Mouse (Mus musculus) heart, adult 11 months (tissue): ENCODE measurements around the gene Gdpd5.

Experiments used
- DNase-seq: peaks from one replicate; pipeline ENCODE4 v3.0.0; 2022

The Gdpd5 gene

DNA sequence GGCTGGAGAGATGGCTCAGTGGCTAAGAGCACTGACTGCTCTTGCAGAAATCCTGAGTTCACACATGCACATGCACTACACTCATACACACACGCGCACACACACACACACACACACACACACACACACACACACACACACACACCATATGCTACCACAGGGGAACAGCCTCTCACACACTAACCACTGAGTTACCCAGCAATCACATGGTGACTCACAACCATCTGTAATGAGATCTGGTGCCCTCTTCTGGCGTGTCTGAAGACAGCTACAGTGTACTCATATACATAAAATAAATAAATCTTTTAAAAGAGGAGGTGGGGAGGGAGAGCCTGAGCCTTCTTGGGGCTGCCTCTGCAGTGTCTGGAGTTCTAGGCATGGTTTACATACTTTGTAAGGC, 6.9 kb upstream of the Gdpd5 start:
- DNase-seq = peak; percentile 73

DNA sequence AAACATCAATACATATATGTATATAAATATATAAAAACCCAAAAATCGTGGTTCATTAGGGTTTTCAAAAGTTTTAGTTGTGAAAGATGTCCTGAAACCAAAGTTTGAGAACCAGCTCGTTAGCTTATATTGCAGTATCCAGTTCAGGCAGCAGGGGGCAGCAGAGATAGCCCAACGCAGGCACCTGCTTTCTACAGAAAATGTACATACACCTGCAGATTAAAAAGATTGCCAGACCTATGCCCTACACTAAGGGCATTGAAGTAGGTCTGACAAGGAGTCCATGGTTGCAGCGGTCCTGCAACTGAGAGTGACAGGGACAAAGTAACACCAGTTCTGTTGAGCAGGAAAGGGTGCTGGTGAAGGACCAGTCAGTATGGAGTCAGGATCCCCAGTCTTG, 5.8 kb upstream of the Gdpd5 start:
- peak; percentile 84 for DNase-seq

DNA sequence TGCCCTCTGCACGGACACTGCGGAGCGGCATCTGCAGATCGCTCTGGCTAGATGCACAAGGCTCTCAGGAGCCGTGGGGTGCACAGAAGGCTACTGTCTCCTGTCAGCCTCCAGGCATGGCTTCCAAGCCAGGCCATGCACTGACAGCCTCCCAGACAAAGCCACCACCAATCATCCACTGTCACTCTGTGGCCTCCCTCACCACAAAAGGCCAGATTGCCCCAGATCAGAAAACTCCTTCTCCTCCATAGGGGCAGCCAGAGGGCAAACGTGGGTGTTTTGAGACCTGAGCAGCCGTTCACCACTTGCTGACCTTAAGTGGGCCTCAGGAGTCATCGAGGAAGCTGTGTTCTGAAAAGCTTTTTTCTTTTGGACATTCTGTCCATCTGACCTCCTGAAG, 2.3 kb upstream of the Gdpd5 start:
- DNase-seq = no peak

DNA sequence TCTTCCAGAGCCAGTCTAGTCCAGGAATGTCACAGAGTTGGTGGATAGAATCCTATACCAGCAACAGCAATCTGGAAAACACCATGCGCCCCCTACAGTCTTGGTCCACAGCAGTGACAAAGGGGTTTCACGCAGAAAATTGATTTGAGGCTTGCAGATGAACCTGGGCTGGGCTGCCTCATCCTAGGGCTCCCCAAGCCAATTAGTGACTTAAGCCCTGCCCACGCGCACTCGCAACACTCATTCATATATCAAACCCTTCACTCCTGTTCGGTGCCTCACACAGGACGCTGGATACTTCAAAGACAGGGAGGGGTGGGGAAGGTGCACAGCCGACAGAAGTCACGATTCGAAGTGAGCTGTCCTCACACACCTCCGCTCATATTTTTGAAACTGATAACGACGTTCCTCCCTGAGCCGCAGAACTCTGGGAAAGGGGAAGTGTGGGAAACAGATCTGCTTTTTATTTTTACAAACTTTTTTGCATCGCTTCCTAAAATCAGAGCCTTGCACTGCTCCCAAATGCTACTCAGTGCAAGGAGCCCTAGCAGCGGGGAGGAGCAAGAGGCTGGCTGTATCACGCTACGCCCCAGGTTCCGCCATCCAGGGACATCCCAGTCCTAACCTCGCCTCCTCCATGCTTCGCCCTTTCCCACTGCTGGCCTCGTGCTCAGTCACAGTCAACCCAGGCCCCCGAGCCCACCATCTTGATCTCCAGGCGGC, 562 bp upstream of the Gdpd5 start:
- DNase-seq = peak; percentile 93

DNA sequence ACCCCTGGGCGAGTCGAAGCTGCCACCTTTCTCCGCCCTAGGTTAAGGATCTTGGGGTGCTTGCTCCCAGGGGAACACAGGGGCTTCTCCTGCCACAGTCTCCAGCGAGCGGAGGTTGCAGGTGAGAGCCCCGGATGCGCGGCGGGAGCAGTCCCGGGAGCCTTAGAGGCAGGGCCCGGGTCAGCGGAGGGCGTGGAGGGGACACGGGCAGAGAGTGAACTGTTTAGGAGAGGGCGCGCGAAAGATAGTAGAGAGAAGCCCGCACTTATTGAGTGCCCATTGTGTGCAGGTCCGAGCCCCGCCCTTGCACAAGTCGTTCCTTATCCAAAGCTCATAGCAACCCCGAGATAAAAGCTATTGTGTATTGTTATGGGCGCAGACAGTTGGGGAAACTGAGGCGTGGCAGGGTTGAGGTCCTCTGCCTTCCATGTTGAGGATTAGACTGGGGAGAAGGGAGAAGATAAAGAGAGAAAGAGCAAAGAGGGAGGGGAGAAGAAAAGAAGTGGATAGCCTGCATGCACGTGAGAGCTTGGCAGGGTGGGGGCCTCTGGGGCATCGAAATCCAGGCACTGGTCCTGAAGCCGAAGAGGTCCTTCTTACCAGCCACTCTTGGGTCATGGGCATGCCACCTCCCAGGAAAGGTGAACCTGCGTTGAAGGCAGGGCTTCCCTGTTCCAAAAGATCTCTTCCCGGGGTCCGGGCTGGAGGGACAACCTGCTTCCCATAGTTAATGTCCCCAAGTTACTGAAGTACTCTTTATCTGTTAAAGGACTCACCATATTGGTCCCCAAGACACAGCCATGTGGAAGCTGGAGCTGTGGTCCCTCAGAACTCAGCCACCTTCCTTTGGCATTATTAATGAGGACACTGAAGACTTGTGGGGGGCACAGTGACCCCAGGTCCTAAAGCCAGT, 1.1 kb downstream of the Gdpd5 start:
- peak; percentile 96 for DNase-seq

DNA sequence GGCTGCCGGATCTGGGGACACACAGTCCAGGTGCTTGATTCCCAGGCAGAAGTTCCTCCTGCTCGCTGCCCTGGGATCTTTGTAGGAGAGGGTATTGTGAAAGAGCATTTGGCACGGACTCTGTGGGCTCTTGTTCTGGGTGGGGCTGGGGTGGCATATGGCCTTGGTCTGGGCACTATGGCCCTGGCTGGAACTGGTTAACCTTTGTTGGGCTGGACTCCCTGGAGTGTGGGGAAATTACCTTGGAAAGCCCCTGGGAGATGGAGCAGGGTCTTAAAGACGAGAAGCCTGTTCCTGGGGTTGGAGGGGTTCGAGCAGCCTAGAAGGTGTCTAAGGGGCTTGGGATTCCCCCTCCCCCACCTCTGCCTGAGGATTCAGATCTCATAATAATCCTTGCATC, 2.0 kb downstream of the Gdpd5 start:
- DNase-seq = no peak

DNA sequence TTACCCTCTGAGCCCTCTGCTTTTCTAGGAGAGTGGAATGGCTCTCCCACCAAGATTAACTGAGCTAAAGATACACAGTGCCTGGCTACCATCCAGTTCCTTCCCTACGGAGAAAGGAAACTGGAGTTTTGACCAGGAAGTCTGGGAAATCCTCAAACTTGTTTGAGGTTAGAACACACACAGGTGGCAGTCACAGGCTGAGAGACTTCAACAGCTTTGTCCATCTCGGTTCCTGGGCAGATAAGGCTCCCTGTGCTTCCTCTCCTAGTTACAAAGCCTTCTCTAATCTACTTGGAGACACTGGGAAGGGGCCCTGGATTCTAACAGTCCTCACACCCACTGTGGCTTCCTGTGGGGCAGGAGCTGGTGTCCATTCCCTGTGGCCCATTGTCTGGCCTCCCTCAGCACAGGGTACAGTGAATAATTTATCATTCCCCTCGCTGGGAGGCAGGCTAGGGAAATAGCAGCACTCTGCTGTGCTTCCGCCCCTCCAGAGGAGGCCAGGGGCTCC, 2.9 kb downstream of the Gdpd5 start:
- peak; percentile 97 for DNase-seq

DNA sequence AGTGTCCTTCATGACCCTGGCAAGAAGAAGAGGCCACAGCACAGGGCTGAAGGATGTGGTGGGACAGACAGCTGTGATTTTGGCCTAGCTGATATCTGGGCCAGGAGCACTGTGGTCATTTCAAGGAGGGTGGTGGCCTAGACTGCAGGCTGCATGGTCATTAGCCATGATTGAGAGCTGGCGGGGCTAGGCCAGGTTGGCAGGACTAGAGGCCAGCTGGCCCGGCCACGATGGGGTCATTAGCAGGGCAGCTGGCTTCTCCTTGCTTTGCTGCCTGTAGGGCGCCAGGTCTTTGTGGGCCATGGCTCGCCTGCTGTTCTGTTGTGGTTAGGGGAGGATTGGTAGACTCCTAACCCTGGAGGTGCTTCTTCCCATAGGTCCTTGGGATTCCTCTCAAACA, 4.8 kb downstream of the Gdpd5 start:
- peak; percentile 97 for DNase-seq

DNA sequence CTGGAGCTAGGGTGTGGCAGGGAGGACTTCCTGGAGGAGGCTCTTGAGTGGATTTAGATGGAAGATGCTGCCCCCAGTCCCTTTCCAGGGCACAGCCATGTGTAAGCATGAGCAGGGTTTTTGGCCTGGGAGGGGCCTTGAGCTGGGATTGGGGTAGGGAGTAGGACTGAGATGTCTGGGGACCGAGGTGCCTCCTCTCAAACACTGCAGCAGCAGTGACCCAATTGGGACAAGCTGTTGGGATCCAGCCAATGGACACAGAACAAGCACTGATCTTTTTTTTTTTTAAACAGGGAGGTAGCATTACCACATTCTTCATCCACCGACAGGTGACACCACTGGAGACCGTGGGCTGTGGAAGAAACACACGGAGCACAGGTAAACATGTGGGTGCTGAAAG, 5.6 kb downstream of the Gdpd5 start:
- no peak for DNase-seq

DNA sequence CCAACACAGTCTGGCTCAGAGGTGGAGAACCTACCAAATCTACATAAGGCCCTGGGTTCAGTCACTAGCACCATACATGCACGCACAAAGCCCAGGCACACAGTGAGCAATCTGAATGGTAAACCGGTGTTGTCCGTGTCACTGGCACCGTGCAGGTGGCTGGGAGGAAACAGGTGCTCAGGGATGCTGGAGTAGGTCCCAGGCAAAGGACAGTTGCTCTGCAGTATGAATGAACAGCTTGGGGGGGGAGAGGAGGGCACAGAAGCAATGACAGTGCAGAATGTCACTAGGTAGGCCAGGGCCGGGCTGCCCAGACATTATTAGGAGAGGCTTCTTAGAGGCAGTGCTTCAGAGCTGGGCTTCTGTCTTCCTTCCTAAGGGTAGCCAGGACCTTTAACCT, 6.1 kb downstream of the Gdpd5 start:
- no peak for DNase-seq

DNA sequence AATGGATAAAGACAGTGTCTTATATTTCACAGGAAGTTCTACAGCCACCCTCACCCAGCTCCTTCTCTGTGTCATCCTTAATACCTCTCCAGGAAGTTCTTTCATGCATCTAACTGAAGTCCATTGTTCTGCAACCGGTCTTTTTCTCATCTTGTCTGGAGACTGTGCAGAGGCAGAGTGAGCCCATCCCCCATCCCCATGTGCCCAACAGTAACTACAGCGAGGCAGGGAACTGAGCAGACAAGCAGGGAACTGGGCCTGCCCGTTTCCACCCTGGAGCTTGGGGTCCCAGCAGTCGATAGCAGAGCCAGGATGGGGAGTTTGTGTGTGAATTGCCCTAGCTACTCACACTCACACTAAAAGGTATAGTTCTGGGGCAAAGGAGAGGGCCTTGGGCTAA, 9.3 kb downstream of the Gdpd5 start:
- DNase-seq = no peak

DNA sequence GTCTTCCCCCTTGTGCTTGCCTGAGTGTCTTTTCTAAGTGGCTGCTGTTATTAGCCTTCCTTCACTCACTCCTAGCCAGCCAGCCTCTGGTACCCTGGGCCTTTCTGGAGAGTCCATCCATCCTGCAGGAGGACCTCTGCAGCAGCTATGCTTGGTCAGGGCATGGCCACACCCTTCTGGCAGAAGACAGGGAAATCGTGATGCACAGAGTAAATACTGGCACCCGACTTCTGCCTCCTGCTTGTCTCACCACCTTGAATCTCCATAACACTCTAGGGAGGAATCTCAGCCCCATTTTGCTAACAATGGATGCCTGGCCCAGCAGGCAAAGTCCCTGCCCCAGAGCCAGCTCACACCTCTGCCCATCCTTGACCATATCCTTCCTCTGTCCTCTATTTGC, 11.5 kb downstream of the Gdpd5 start:
- no peak for DNase-seq

DNA sequence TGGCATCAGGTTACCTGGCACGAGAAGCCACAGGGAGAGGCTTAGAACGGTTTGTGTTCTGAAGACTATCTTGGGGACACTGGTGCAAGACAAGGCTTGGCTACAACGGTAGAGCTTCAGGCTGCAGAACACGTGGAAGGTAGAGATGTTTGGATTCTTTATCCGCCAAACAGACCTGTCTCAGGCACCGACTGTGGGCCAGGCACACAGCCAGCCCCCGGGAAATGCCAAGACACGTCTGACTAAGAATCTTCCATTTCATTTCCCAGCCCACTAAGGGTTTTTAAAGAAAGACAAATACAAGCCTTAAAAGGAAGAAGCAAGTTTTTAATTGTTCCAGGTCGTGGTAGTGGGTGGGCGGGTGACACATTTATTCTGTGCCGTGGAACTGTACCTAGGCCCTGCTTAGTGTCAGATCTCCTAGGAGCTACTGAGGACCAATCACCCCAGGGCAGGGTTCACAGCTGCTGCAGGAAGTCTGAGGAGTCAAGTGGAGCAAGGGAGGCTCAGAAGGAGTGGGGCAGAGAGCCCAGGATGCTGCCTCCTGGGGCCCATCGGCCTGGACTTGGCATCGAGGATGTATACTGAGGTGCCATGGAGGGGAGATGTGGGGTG, 12.6 kb downstream of the Gdpd5 start:
- no peak for DNase-seq

DNA sequence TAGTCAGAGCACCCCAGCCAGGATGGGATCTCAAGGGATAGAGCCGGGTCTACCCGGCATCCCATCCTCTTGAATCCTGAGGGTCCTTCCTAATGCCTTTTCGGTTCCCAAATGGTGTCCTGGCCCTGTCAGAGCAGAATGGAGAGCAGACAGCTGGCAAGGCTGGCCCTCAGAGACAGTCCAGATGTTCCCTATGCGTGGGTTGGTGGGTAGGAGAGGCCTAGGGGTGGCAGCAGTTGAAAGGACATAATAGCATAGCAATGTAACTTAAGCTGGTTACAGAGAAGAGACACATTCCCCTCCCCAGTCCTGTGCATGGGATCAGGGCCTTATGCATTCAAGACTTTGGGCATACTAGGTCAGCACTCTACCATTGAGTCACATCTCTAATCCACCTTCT, 14.2 kb downstream of the Gdpd5 start:
- DNase-seq = no peak

DNA sequence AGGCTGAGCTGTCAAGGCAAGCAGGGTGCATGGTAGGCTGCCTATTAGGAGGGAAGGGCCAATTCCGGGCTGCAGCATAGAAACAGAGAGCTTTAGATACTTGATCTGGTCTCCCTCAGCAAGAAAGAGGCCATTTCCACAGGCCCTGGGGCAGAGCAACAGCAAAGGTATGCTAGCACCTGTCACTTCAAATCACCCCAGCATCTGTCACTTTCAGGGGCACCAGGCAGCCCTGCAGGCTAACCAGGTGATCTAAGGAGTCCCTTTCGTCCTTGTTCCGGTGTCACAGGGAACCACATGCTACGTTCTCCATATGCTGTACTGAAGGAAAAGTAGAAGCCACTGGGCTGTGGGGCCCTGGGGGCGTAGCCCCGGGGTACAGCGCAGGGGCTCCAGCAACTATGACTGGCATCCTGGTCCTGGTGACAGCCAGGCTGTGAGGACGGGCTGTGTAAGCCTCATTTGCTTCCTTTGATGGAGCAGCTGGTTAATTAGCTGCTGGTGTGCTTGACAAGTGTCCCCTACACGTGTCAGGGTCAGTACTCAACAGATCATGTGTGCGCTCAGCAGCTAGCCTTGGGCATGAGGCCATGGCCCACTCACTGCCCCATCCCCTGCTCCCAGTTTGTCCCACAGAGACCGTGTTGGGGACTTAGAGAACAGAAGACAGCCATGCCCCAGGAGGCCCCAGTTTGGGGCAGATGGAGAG, 14.8 kb downstream of the Gdpd5 start:
- no peak for DNase-seq

DNA sequence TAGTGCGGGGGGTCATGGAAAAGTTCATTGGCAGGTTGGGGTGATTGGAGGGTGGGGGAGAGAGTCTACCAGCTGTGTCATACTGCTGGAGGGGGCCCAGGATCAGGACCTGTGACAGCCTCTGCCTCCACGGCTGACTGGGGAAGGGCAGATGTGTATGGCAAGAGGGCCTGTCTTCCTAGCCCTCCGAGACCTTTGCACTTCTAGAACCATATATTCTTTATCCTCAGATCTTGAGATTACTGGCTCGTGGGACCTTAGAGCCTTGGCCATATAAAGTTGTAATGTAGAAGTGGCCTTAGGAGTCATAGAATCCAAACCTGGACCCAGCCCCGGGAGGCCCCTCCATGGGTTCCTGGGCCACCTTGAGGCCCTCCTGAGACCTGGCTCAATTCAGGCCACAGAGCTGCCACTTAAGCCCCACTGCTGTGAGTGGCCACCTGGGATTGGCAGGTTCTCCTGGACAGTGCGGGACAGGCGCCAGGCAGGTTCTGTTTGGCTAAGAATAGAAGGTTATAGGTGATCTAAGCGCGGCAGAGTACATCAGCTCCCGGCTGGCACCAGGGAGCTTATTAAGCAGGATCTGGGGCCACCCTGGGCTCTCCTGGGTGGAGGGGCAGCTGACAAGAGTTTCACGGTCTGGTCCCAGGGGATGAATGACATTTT, 15.9 kb downstream of the Gdpd5 start:
- DNase-seq = peak; percentile 95

DNA sequence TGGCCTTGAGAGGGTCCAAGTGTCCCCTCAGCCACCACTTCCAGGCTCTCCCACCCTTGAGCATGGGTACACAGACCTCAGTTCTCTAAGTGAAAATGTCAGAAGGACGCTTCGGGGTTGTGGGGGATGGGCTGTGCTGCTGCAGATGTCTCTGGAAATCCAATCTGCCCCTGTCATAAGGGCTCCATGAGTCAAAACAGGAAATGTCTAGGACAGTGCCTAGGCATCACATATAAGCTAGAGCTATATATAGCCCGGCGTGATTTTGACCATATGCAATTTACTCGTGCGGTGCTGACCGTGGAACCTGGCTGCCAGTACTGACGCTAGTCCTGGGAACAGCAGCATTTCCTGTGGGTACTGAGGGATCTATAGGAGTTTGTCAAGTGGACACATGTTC, 20.2 kb downstream of the Gdpd5 start:
- DNase-seq = no peak

DNA sequence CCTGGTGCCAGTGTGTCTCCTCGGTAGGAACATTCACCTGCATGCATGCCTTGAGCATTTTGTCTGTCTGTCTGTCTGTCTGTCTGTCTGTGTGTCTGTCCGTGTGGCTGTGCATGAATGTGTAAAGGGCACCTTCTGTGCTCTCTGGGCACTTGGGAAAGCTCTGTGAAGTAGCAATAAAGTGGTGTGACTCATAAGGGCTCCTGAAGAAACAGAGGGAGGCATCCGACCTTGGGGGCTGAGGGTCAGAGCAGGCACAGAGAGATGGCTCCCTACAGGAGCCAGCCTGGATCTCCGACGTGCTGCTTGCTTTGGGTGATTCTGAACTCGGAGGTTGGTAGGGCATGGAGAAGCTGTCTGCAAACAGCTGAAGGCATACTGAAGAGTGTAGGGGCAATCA, 21.3 kb downstream of the Gdpd5 start:
- no peak for DNase-seq

DNA sequence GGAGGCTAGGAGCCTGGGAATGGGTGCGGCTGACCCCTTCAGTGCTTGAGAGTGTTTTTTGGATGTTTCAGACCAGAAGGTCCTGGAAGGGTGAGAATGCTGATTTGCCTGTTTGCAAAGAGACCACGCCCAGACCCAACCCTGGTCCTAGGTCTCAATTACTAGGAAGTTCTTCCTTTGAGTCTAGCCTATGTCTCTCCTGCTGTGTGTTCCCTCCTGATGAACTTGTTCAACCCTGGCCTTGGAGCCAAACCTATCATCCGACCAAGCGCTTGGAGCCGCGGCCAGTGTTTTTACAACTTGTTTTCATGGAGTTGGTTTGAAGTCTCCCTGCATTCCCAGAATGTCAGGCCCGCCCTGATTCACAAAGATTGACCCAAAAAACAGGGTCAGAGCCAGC, 22.0 kb downstream of the Gdpd5 start:
- DNase-seq = no peak

DNA sequence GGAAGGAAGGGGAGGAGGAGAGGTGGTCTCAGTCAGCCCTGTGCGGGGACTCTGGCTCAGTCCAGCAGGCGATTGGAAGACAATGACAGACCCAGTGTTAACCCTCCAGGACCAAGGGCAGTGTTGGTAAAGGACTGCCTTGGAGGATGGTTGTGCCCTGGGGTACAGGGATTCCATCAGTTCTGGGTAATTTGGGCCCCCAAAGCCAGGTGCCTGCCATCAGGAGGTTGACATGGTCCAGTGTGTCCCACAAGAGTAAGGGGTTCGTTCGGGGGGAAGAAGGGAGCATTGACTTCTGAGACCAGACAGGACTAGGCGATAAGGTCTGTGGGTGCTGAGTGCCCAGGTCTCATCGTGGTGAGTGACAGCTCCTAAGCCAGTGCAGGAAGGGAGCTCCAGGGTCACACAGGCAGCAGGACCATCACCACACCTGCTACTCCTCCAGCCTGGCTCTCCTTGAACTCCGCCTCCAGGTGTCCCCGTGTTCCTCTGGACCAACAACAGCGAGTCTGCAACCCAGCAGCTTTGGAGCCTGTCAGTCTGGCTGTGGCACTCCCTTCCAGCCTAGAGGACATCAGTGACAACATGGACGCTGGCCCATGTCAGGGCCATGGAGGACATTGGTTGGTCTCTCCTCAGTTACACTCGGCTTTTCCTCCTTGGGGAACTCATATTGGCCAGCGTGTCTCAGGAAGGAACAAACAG, 23.0 kb downstream of the Gdpd5 start:
- DNase-seq = peak; percentile 93

DNA sequence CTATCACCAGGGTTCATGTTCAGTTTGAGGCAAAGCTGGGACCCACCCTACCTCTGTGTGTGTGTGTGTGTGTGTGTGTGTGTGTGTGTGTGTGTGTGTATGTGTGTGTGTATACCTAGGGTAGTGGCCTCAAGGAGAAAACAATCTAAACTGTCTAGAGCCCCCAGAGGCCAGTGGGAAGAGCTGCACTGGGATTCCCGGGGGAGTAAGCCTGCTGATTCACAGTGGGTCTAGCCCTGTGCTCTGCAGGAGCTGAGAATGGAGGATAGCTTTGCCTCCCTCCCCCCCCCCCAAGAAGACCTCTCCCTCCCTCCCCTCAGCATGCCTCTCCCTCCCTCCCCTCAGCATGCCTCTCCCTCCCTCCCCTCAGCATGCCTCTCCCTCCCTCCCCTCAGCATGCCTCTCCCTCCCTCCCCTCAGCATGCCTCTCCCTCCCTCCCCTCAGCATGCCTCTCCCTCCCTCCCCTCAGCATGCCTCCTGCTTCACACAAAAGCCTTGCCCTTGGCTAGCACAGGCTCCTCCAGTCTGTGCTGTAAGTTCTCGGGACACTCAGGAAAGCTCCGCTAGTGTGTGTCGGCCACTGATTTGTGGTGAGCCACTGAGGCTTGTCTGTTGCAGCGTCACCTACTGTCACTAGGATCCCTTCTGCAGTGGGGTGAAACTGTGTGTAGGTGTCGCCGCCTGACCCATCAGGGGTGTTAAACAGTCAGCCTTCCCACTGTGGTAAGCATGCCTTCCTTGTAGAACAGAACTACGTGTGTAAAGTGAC, 24.4 kb downstream of the Gdpd5 start:
- DNase-seq = no peak
